ENCODE assay signal across 21 mouse cellular contexts in the genomic region with DNA sequence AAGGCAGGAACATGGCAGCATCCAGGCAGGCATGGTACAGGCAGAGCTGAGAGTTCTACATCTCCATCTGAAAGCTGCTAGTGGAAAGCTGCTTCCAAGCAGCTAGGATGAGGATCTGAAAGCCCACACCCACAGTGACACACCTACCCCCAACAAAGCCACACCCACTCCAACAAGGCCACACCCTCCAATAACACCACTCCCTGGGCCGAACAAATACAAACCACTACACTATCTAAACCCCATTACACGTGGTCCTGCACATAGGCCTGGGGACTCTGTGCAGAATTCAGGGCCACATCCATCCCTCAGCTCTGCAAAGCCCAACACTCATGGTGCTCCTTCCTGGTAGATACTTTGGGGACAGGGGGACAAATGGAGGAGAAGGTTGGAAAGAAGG. TPM values are rescaled to one million over a fixed set of nuclear protein-coding genes. Genes with fewer than 3 reads are reported as not detected.
DNase-seq lines count a peak whose midpoint lies in the region; ATAC-seq and TF ChIP-seq lines count a peak whose summit lies in the region.
"Had no signal": no experiment of that assay in that cellular context is flagged by ENCODE, and none has a peak within 500 bp of the region (broad histone marks: within the 10 kb centered on the region; RNA-seq: fewer than 3 reads in every experiment).

No protein-coding gene starts in this region.

- H3K9ac ChIP-seq in liver, embryonic 15.5 days, result no peak overlapping the region
- no peak overlapping the region for H3K9ac ChIP-seq in stomach, postnatal 0 days (ENCODE audit: low read length)
- H3K9ac ChIP-seq: heart, embryonic 13.5 days; limb, embryonic 15.5 days; midbrain, embryonic 12.5 days had no signal

- no peak overlapping the region for H3K4me2 ChIP-seq in liver, embryonic 15.5 days
- no peak overlapping the region for H3K4me2 ChIP-seq in stomach, postnatal 0 days (replicated peaks; ENCODE audit: low read depth)
- H3K4me2 ChIP-seq: heart, embryonic 13.5 days; limb, embryonic 15.5 days; midbrain, embryonic 12.5 days had no signal

- no peaks in the 10 kb centered on the region for H3K9me3 ChIP-seq in liver, embryonic 15.5 days (replicated peaks)
- H3K9me3 ChIP-seq in stomach, postnatal 0 days (ENCODE audit: control insufficient read depth, low read length), result no peaks in the 10 kb centered on the region
- H3K9me3 ChIP-seq: embryonic facial prominence, embryonic 10.5 days; heart, embryonic 13.5 days; limb, embryonic 15.5 days; midbrain, embryonic 12.5 days had no signal

- peaks cover 31% of the 10 kb centered on the region for H3K4me1 ChIP-seq in liver, embryonic 15.5 days (replicated peaks)
- no peaks in the 10 kb centered on the region for H3K4me1 ChIP-seq in stomach, postnatal 0 days (replicated peaks; ENCODE audit: control insufficient read depth, insufficient read depth)
- H3K4me1 ChIP-seq: midbrain, embryonic 12.5 days had no signal

- no peak overlapping the region for H3K27ac ChIP-seq in liver, embryonic 15.5 days (replicated peaks)
- H3K27ac ChIP-seq in stomach, postnatal 0 days (replicated peaks), result no peak overlapping the region
- H3K27ac ChIP-seq: embryonic facial prominence, embryonic 10.5 days; heart, embryonic 13.5 days; hindbrain, postnatal 0 days; kidney, postnatal 0 days; limb, embryonic 15.5 days; midbrain, embryonic 12.5 days had no signal

- TF ChIP-seq CTCF in stomach, postnatal 0 days (IDR thresholded peaks at IDR 0.05; ENCODE audit: low read depth), result no peak

- peak; percentile 54 for ATAC-seq in erythroid progenitor cell, adult 5-6 weeks (replicated peaks; ENCODE audit: low FRiP score, poor library complexity, severe bottlenecking)
- peak; percentile 26; the same call in 1 of the 2 replicates for ATAC-seq in liver, embryonic 15.5 days (ENCODE audit: insufficient read depth)
- ATAC-seq in stomach, postnatal 0 days (ENCODE audit: low FRiP score, low TSS enrichment), result peak; percentile 67
- ATAC-seq: hindbrain, postnatal 0 days had no signal

- peak; percentile 81 for DNase-seq in ES-CJ7 (ENCODE audit: low read depth, low spot score)
- peak; percentile 59 for DNase-seq in stomach, postnatal 0 days (ENCODE audit: low spot score)
- no peak for DNase-seq in cerebellum, postnatal 10 days
- DNase-seq in c-Kit-positive CD71-positive TER-119-positive erythroid progenitor cells, embryonic 14.5 days (ENCODE audit: low spot score), result no peak
- DNase-seq in embryo, embryonic 10 days (ENCODE audit: low spot score), result no peak
- DNase-seq: adrenal gland, postnatal 14 days; cerebellum, adult 9-11 months; gastrocnemius, postnatal 36 days; heart, postnatal 4 days; lung, postnatal 14 days; spleen, adult 18-20 months; thymus, adult 18-20 months had no signal

- H3K27me3 ChIP-seq in liver, embryonic 15.5 days, result no peaks in the 10 kb centered on the region
- H3K27me3 ChIP-seq in stomach, postnatal 0 days (ENCODE audit: control insufficient read depth, insufficient read depth, low read length), result no peaks in the 10 kb centered on the region
- H3K27me3 ChIP-seq: limb, embryonic 15.5 days had no signal

- TF ChIP-seq EP300 in stomach, postnatal 0 days (optimal IDR thresholded peaks at IDR 0.05), result no peak

- no peaks in the 10 kb centered on the region for H3K36me3 ChIP-seq in liver, embryonic 15.5 days (replicated peaks)
- no peaks in the 10 kb centered on the region for H3K36me3 ChIP-seq in stomach, postnatal 0 days (ENCODE audit: control insufficient read depth, insufficient read depth, low read length)
- H3K36me3 ChIP-seq: embryonic facial prominence, embryonic 10.5 days; heart, embryonic 13.5 days; limb, embryonic 15.5 days; midbrain, embryonic 12.5 days had no signal

- H3K4me3 ChIP-seq in liver, embryonic 15.5 days (replicated peaks), result no peak overlapping the region
- no peak overlapping the region for H3K4me3 ChIP-seq in stomach, postnatal 0 days (ENCODE audit: low read depth, low read length)
- H3K4me3 ChIP-seq: embryonic facial prominence, embryonic 10.5 days; erythroblast, embryonic 14.5 days; heart, embryonic 13.5 days; limb, embryonic 15.5 days; midbrain, embryonic 12.5 days had no signal

- WGBS in liver, embryonic 15.5 days (ENCODE audit: insufficient replicate concordance), result 17% methylated on average over 2 of the region's 2 CpGs
- 38% methylated on average over 2 of the region's 2 CpGs for WGBS in stomach, postnatal 0 days

RNA-seq across cellular contexts. Expression of a gene that starts 27.0 kb away (rescaled TPM):
- total RNA-seq in erythroid progenitor cell, adult 5-6 weeks (2015; ENCODE audit: low replicate concordance), result 65.2 and 80.1 TPM in 2 replicates
- 113 and 118 TPM in 2 replicates for total RNA-seq in erythroid progenitor cell, adult 5-6 weeks (2017; ENCODE audit: low replicate concordance)
- 64.2 and 66.0 TPM in 2 replicates for polyA plus RNA-seq in liver, embryonic 15.5 days (2015; fragmentation: Nextera tagmentation; extraction: Ambion mirVana)
- polyA plus RNA-seq in stomach, postnatal 0 days (2015; fragmentation: Nextera tagmentation; extraction: Ambion mirVana), result 113 TPM in 2 replicates

Comparison
In these comparisons a context has a peak if more than half of its experiments do, and no peak if none do; other contexts are left out.
1. DNase-seq: peak in ES-CJ7 (single experiment) and stomach, postnatal 0 days (single experiment); none in cerebellum, postnatal 10 days (0 of 2), c-Kit-positive CD71-positive TER-119-positive erythroid progenitor cells, embryonic 14.5 days (single experiment) and embryo, embryonic 10 days (single experiment).
2. Peak in every context shown above with its lines, with median percentiles within 50 percentile points of each other: ATAC-seq.